Comparison of ENCODE assay signal across 23 mouse cellular contexts in genomic region chrX:164042069-164042468, GRCm38 (mm10). TPM values are rescaled to one million over a fixed set of nuclear protein-coding genes. Genes with fewer than 3 reads are reported as not detected.
DNase-seq lines count a peak whose midpoint lies in the region; ATAC-seq and TF ChIP-seq lines count a peak whose summit lies in the region.
"Had no signal": no experiment of that assay in that cellular context is flagged by ENCODE, and none has a peak within 500 bp of the region (broad histone marks: within the 10 kb centered on the region; RNA-seq: fewer than 3 reads in every experiment).

No protein-coding gene starts in this region.

- peak; percentile 54 for DNase-seq in layer of hippocampus, adult 11-12 months (ENCODE audit: low spot score)
- DNase-seq in layer of hippocampus, postnatal 10 days (ENCODE audit: low spot score in 2 of 2), result no peak
- peak; percentile 2 for DNase-seq in layer of hippocampus, adult 9-10 months (ENCODE audit: low spot score)
- DNase-seq in left cerebral cortex, postnatal 10 days (ENCODE audit: extremely low spot score in 1 of 2, low spot score in 2 of 2), result peak; percentile 4 to 42
- peak; percentile 64 for DNase-seq in right cerebral cortex, postnatal 25 days
- DNase-seq in forebrain, embryonic 14.5 days (ENCODE audit: low spot score), result no peak
- no peak for DNase-seq in adrenal gland, adult 8-10 months
- DNase-seq in cerebellum, adult 2 months, result no peak
- DNase-seq: cerebellum, adult 11 months; cerebellum, postnatal 25 days; heart, adult 2 months; lung, embryonic 14.5 days; lung, postnatal 4 days had no signal

- no peaks in the 10 kb centered on the region for H3K4me1 ChIP-seq in forebrain, embryonic 14.5 days (ENCODE audit: control insufficient read depth, insufficient read depth, low read length)
- H3K4me1 ChIP-seq in cerebellum, adult 2 months (ENCODE audit: control insufficient read depth, insufficient read depth, low read length), result no peaks in the 10 kb centered on the region
- H3K4me1 ChIP-seq: hindbrain, embryonic 13.5 days; kidney, embryonic 15.5 days; liver, embryonic 12.5 days; midbrain, embryonic 13.5 days; neural tube, embryonic 15.5 days had no signal

- no peak for TF ChIP-seq CTCF in cerebellum, adult 2 months (IDR thresholded peaks at IDR 0.05; ENCODE audit: borderline replicate concordance, insufficient read depth, low read depth, low read length)

- TF ChIP-seq POLR2A in cerebellum, adult 2 months (IDR thresholded peaks at IDR 0.05; ENCODE audit: borderline replicate concordance, insufficient read depth, low read length), result no peak

- H3K27ac ChIP-seq in forebrain, embryonic 14.5 days (ENCODE audit: low read depth, low read length), result no peak overlapping the region
- no peak overlapping the region for H3K27ac ChIP-seq in cerebellum, adult 2 months (ENCODE audit: insufficient read depth, low read length)
- H3K27ac ChIP-seq: forebrain, embryonic 13.5 days; heart, adult 2 months; hindbrain, embryonic 13.5 days; kidney, embryonic 15.5 days; liver, embryonic 12.5 days; midbrain, embryonic 13.5 days; neural tube, embryonic 15.5 days had no signal

- no peaks in the 10 kb centered on the region for H3K9me3 ChIP-seq in forebrain, embryonic 14.5 days (replicated peaks; ENCODE audit: control insufficient read depth, low read length)
- H3K9me3 ChIP-seq: forebrain, embryonic 13.5 days; hindbrain, embryonic 13.5 days; kidney, embryonic 15.5 days; liver, embryonic 12.5 days; midbrain, embryonic 13.5 days; neural tube, embryonic 15.5 days had no signal

- no peak overlapping the region for H3K4me3 ChIP-seq in forebrain, embryonic 14.5 days (ENCODE audit: low read depth, low read length)
- H3K4me3 ChIP-seq in cerebellum, adult 2 months (replicated peaks; ENCODE audit: insufficient read depth, low read depth, low read length), result no peak overlapping the region
- H3K4me3 ChIP-seq: forebrain, embryonic 13.5 days; heart, adult 2 months; hindbrain, embryonic 13.5 days; kidney, embryonic 15.5 days; liver, embryonic 12.5 days; midbrain, embryonic 13.5 days; myocyte; neural tube, embryonic 15.5 days had no signal

- no peak for ATAC-seq in forebrain, embryonic 14.5 days
- ATAC-seq: forebrain, embryonic 13.5 days; liver, embryonic 12.5 days; midbrain, embryonic 13.5 days had no signal

- H3K9ac ChIP-seq in forebrain, embryonic 14.5 days (ENCODE audit: low read length), result no peak overlapping the region
- H3K9ac ChIP-seq: forebrain, embryonic 13.5 days; hindbrain, embryonic 13.5 days; kidney, embryonic 15.5 days; liver, embryonic 12.5 days; lung, embryonic 14.5 days; midbrain, embryonic 13.5 days; neural tube, embryonic 15.5 days had no signal

- intact Hi-C loops in left cerebral cortex, postnatal 10 days (cut with DNase I), result no loop called here

- 73% methylated on average over 13 of the region's 13 CpGs for WGBS in forebrain, embryonic 14.5 days
- WGBS in cerebellum, adult 2 months, result 63% methylated on average over 13 of the region's 13 CpGs

- H3K27me3 ChIP-seq in forebrain, embryonic 14.5 days (replicated peaks; ENCODE audit: control insufficient read depth, insufficient read depth, low read length), result no peaks in the 10 kb centered on the region
- no peaks in the 10 kb centered on the region for H3K27me3 ChIP-seq in cerebellum, adult 2 months (ENCODE audit: control insufficient read depth, insufficient read depth, low read length)
- H3K27me3 ChIP-seq: forebrain, embryonic 13.5 days; liver, embryonic 12.5 days; neural tube, embryonic 15.5 days had no signal

- H3K4me2 ChIP-seq in forebrain, embryonic 14.5 days (ENCODE audit: low read length), result no peak overlapping the region
- H3K4me2 ChIP-seq: forebrain, embryonic 13.5 days; hindbrain, embryonic 13.5 days; kidney, embryonic 15.5 days; liver, embryonic 12.5 days; lung, embryonic 14.5 days; midbrain, embryonic 13.5 days; neural tube, embryonic 15.5 days had no signal

- H3K36me3 ChIP-seq in forebrain, embryonic 14.5 days (ENCODE audit: control insufficient read depth, insufficient read depth, low read length), result no peaks in the 10 kb centered on the region
- H3K36me3 ChIP-seq: hindbrain, embryonic 13.5 days; kidney, embryonic 15.5 days; liver, embryonic 12.5 days; midbrain, embryonic 13.5 days; neural tube, embryonic 15.5 days had no signal

RNA-seq across cellular contexts. Expression of gene Car5b, which starts 14.3 kb away (rescaled TPM):
- 1 to 10 TPM; 2.9 to 3.6 TPM for total RNA-seq in layer of hippocampus, postnatal 10 days (2021)
- 1 to 10 TPM; 2.6 to 2.7 TPM for total RNA-seq in left cerebral cortex, postnatal 10 days (2021)
- 0.22 and 0.34 TPM in 2 replicates for polyA plus RNA-seq in forebrain, embryonic 14.5 days (2014; fragmentation: Nextera tagmentation; extraction: Ambion mirVana)
- 10 to 100 TPM; 10.1 to 21.4 (median 16.1) TPM for total RNA-seq in adrenal gland, adult 8-10 months (2022)
- polyA plus RNA-seq in cerebellum, adult 2 months (2012; rRNA removed), result 3.4 and 3.6 TPM in 2 replicates

RNA-seq across cellular contexts. Expression of gene Siah1b, which starts 34.2 kb away (rescaled TPM):
- total RNA-seq in layer of hippocampus, postnatal 10 days (2021), result 10 to 100 TPM; 12.7 to 13.6 TPM
- total RNA-seq in left cerebral cortex, postnatal 10 days (2021), result 10 to 100 TPM; 11.7 to 12.7 TPM
- polyA plus RNA-seq in forebrain, embryonic 14.5 days (2014; fragmentation: Nextera tagmentation; extraction: Ambion mirVana), result 25.4 and 27.7 TPM in 2 replicates
- total RNA-seq in adrenal gland, adult 8-10 months (2022), result 10 to 100 TPM in 1 of 4 experiments, 1 to 10 TPM in 3; 7.2 to 10.2 (median 8.3) TPM
- polyA plus RNA-seq in cerebellum, adult 2 months (2012; rRNA removed), result 9.0 and 9.7 TPM in 2 replicates

RNA-seq across cellular contexts. Expression of gene Cltrn, which starts 46.6 kb away (rescaled TPM):
- not detected for total RNA-seq in layer of hippocampus, postnatal 10 days (2021)
- total RNA-seq in left cerebral cortex, postnatal 10 days (2021), result not detected
- polyA plus RNA-seq in forebrain, embryonic 14.5 days (2014; fragmentation: Nextera tagmentation; extraction: Ambion mirVana), result 0.14 and 0.28 TPM in 2 replicates
- total RNA-seq in adrenal gland, adult 8-10 months (2022), result not detected
- polyA plus RNA-seq in cerebellum, adult 2 months (2012; rRNA removed), result 0.22 and 0.23 TPM in 2 replicates
- total RNA-seq: gastrocnemius, adult 8-10 months; heart, adult 2 months had no signal
- polyA plus RNA-seq: heart, adult 2 months; limb, embryonic 11.5 days; midbrain, embryonic 13.5 days; myocyte; neural tube, embryonic 15.5 days; testis, adult 2 months had no signal

Comparison
In these comparisons a context has a peak if more than half of its experiments do, and no peak if none do; other contexts are left out.
1. DNase-seq: peak in layer of hippocampus, adult 11-12 months (single experiment), layer of hippocampus, adult 9-10 months (single experiment), left cerebral cortex, postnatal 10 days (2 of 2) and right cerebral cortex, postnatal 25 days (single experiment); none in layer of hippocampus, postnatal 10 days (0 of 2), forebrain, embryonic 14.5 days (single experiment), adrenal gland, adult 8-10 months (single experiment) and cerebellum, adult 2 months (0 of 2).